Mouse (Mus musculus) C2C12 (cell line): ENCODE data around the gene Scaf11. TPM values are rescaled to one million over a fixed set of nuclear protein-coding genes. Genes with fewer than 3 reads are reported as not detected.

Source experiments
- H3K27me3 ChIP-seq: one replicate; pipeline ENCODE4 v1.6.1; 2011; ENCODE audit not compliant: control insufficient read depth, insufficient read depth, insufficient read length
- H3K36me3 ChIP-seq: one replicate; pipeline ENCODE4 v1.6.1; 2011; ENCODE audit not compliant: control insufficient read depth, insufficient read depth
- H3K4me3 ChIP-seq: one replicate; pipeline ENCODE4 v1.5.1; 2011; ENCODE audit warnings: mild to moderate bottlenecking, control low read depth; ENCODE audit not compliant: poor library complexity, insufficient read depth, severe bottlenecking
- H3K79me2 ChIP-seq: one replicate; pipeline ENCODE4 v1.6.1; 2011; ENCODE audit not compliant: control insufficient read depth, insufficient read depth
- H3K79me3 ChIP-seq: one replicate; pipeline ENCODE4 v1.6.1; 2011; ENCODE audit warnings: low read depth, control low read depth
- H3ac ChIP-seq: one replicate; pipeline ENCODE3; 2011; ENCODE audit warnings: low read depth; ENCODE audit not compliant: control insufficient read depth, insufficient read length
- CEBPB ChIP-seq: IDR thresholded peaks from one replicate; pipeline ENCODE4 v1.6.1; 2011; ENCODE audit warnings: low read depth, mild to moderate bottlenecking, control low read depth, moderate library complexity
- CTCF ChIP-seq: IDR thresholded peaks from one replicate; pipeline ENCODE4 v1.5.1; 2011; ENCODE audit not compliant: control insufficient read depth, insufficient read depth, insufficient read length
- FOSL1 ChIP-seq: IDR thresholded peaks from one replicate; pipeline ENCODE4 v1.8.0; 2011; ENCODE audit warnings: mild to moderate bottlenecking, low read length; ENCODE audit not compliant: poor library complexity, insufficient read depth, severe bottlenecking
- MAX ChIP-seq: IDR thresholded peaks from one replicate; pipeline ENCODE4 v1.6.1; 2011; ENCODE audit warnings: mild to moderate bottlenecking, control low read depth
- MYOD1 ChIP-seq: IDR thresholded peaks from one replicate; pipeline ENCODE4 v1.6.1; 2011; ENCODE audit warnings: low read depth; ENCODE audit not compliant: control insufficient read depth, insufficient read length
- MYOG ChIP-seq: IDR thresholded peaks from one replicate; pipeline ENCODE4 v1.6.1; 2011; ENCODE audit not compliant: control insufficient read depth, insufficient read length; ENCODE audit errors: extremely low read depth
- USF1 ChIP-seq: IDR thresholded peaks from one replicate; pipeline ENCODE4 v1.6.1; 2011; ENCODE audit warnings: low read depth, mild to moderate bottlenecking, control low read depth, moderate library complexity
- polyA plus RNA-seq: library from polyadenylated mRNA; unstranded; fragments of >200 nt; fragmentation: generic; extraction: Trizol; gene quantifications from one replicate; pipeline ENCODE4 v1.2.1, GENCODE M21; 2012; ENCODE audit warnings: missing spikeins

The Scaf11 gene
- polyA plus RNA-seq, 1 experiment, result 31.5 TPM

- TF ChIP-seq MYOG (no peak), USF1 (no peak), MYOD1 (no peak), CTCF (no peak), CEBPB (no peak), FOSL1 (no peak), MAX (no peak)
- H3K79me2 ChIP-seq, result no peaks in the 10 kb centered on the region
- H3K4me3 ChIP-seq, result no peak overlapping the region
- H3K27me3 ChIP-seq, result no peaks in the 10 kb centered on the region
- H3K36me3 ChIP-seq, result peaks cover 66% of the 10 kb centered on the region
- H3ac ChIP-seq, result no peak overlapping the region
- no peaks in the 10 kb centered on the region for H3K79me3 ChIP-seq
Measured at GRCm38 (mm10) chr15:96382223-96382622, 78.4 kb downstream of the Scaf11 start.

GRCm38 (mm10) chr15:96377701-96378100, 82.9 kb downstream of the Scaf11 start:
- Histone ChIP-seq H3K27me3 (no peaks in the 10 kb centered on the region), H3K36me3 (peaks cover 72% of the 10 kb centered on the region), H3K79me2 (peaks cover 10% of the 10 kb centered on the region), H3ac (peak overlapping the region; percentile 2), H3K79me3 (no peaks in the 10 kb centered on the region), H3K4me3 (no peak overlapping the region)
- TF ChIP-seq MYOD1, result no peak
- no peak for TF ChIP-seq CEBPB
- TF ChIP-seq MYOG, result no peak
- no peak for TF ChIP-seq FOSL1
- no peak for TF ChIP-seq CTCF
- no peak for TF ChIP-seq USF1

DNA sequence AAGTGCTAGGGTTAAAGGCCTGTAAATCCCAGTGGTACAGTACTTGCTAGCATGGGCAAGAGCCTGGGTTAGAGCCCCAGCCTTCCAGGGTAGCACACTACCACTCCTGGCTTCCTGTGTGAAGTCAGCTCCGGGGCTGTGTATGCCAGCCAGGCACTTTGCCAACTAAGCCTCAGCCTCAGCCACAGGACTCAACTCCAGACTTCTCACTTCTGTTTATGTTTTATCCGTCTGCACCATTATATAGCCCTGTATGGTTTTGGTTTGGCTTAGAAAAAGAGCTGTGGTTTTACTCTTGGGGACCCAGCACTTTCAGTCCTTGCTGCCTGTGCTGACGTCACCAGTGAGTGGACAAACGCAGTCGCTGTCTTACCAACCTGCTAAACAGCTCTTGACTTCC, 83.4 kb downstream of the Scaf11 start:
- Histone ChIP-seq H3K79me3 (no peaks in the 10 kb centered on the region), H3K27me3 (no peaks in the 10 kb centered on the region), H3ac (no peak overlapping the region), H3K79me2 (peaks cover 10% of the 10 kb centered on the region), H3K36me3 (peaks cover 72% of the 10 kb centered on the region), H3K4me3 (no peak overlapping the region)
- TF ChIP-seq USF1 (no peak), CEBPB (no peak), FOSL1 (no peak), MAX (no peak), CTCF (no peak), MYOD1 (no peak), MYOG (no peak)

GRCm38 (mm10) chr15:96376214-96376613, 84.4 kb downstream of the Scaf11 start:
- no peaks in the 10 kb centered on the region for H3K79me3 ChIP-seq
- H3K27me3 ChIP-seq, result no peaks in the 10 kb centered on the region
- TF ChIP-seq CEBPB (no peak), FOSL1 (no peak), CTCF (no peak), MAX (no peak), MYOG (no peak), USF1 (no peak), MYOD1 (no peak)
- H3ac ChIP-seq, result no peak overlapping the region
- peaks cover 76% of the 10 kb centered on the region for H3K36me3 ChIP-seq
- H3K79me2 ChIP-seq, result peaks cover 10% of the 10 kb centered on the region
- no peak overlapping the region for H3K4me3 ChIP-seq

GRCm38 (mm10) chr15:96373161-96373560, 87.5 kb downstream of the Scaf11 start:
- Histone ChIP-seq H3K79me3 (no peaks in the 10 kb centered on the region), H3ac (no peak overlapping the region), H3K27me3 (no peaks in the 10 kb centered on the region), H3K79me2 (peaks cover 10% of the 10 kb centered on the region), H3K4me3 (no peak overlapping the region), H3K36me3 (peaks cover 81% of the 10 kb centered on the region)
- TF ChIP-seq CTCF, result peak; percentile 4
- TF ChIP-seq MYOD1, result no peak

DNA sequence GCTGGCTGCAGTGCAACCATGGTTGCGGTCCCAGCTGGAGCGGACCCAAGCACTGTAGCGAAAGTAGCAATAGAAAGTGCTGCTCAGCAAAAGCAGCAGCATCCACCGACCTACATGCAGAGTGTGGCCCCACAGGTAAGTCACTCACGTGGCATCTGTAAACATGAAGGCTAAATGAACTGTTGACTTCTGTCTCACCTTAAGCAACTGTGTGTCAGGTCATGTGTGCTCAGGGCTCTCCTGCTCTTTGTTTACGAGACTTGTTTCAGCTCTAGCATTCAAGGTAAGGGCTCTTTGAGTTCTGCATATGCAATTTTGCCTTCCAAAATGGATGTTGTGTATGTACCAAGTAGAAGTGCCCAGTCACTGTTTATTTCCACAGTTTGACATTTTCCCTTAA, 88.0 kb downstream of the Scaf11 start:
- Histone ChIP-seq H3K36me3 (peaks cover 85% of the 10 kb centered on the region), H3K79me3 (no peaks in the 10 kb centered on the region), H3K27me3 (no peaks in the 10 kb centered on the region), H3K4me3 (no peak overlapping the region), H3K79me2 (peaks cover 10% of the 10 kb centered on the region), H3ac (no peak overlapping the region)
- TF ChIP-seq MAX (no peak), CEBPB (no peak), MYOG (no peak), FOSL1 (no peak), MYOD1 (no peak), CTCF (no peak), USF1 (no peak)
